Mouse (Mus musculus) liver, embryonic 16.5 days (tissue): ENCODE measurements around the gene Olfr589. TPM values are rescaled to one million over a fixed set of nuclear protein-coding genes. Genes with fewer than 3 reads are reported as not detected.
"Not testable (repeated sequence)": the region's sequence is repeated elsewhere in the genome, so short reads cannot be mapped to it uniquely, and the experiment has no call there.

Experiments
- ATAC-seq: fragments of 200-750 bp; cut with Nextera tagmentation; 2 replicates; pipeline ENCODE4 v1.8.0; 2017; ENCODE audit warnings: low read depth, mild to moderate bottlenecking, moderate number of reproducible peaks, moderate library complexity
- H3K27ac ChIP-seq: fragments of 300-500 bp; sonication (generic); 2 replicates; pipeline ENCODE4 v1.5.1; 2014; ENCODE audit warnings: mild to moderate bottlenecking, low read length
- H3K27me3 ChIP-seq: fragments of 300-500 bp; sonication (generic); 2 replicates; pipeline ENCODE4 v1.6.1; 2014; ENCODE audit warnings: low read depth, low read length, mixed read lengths; ENCODE audit not compliant: control insufficient read depth, insufficient read depth
- H3K36me3 ChIP-seq: fragments of 300-500 bp; sonication (generic); 2 replicates; pipeline ENCODE4 v1.6.1; 2014; ENCODE audit warnings: mild to moderate bottlenecking; ENCODE audit not compliant: control insufficient read depth, insufficient read depth
- H3K4me1 ChIP-seq: fragments of 300-500 bp; sonication (generic); 2 replicates; pipeline ENCODE4 v1.6.1; 2014; ENCODE audit warnings: low read depth, low read length, mixed read lengths; ENCODE audit not compliant: control insufficient read depth
- H3K4me2 ChIP-seq: fragments of 300-500 bp; sonication (generic); 2 replicates; pipeline ENCODE4 v1.6.1; 2014; ENCODE audit warnings: low read depth, low read length, mixed read lengths
- H3K4me3 ChIP-seq: fragments of 300-500 bp; sonication (generic); 2 replicates; pipeline ENCODE4 v1.5.1; 2014; ENCODE audit warnings: low read depth, mild to moderate bottlenecking, low read length
- H3K9ac ChIP-seq: fragments of 300-500 bp; sonication (generic); 2 replicates; pipeline ENCODE4 v1.6.1; 2014; ENCODE audit warnings: low read depth, low read length
- H3K9me3 ChIP-seq: fragments of 300-500 bp; sonication (generic); replicated peaks from 2 replicates; pipeline ENCODE4 v1.6.1; 2016; ENCODE audit warnings: low read length; ENCODE audit not compliant: control insufficient read depth
- WGBS: fragments of 180-500 bp; shearing (Covaris S2); extraction: QIAGEN DNeasy Blood & Tissue Kit; methylation state at CpG from one replicate; pipeline ENCODE4 v1.1.7; 2014; ENCODE audit not compliant: insufficient replicate concordance; 5-methylcytosine and 5-hydroxymethylcytosine counted together
- polyA plus RNA-seq: library from polyadenylated mRNA; unstranded; fragments of >200 nt; fragmentation: Nextera tagmentation; extraction: Ambion mirVana; gene quantifications from 2 replicates; pipeline ENCODE4 v1.2.1, GENCODE M21; 2015

The Olfr589 gene
- not detected in 2 replicates for polyA plus RNA-seq

DNA sequence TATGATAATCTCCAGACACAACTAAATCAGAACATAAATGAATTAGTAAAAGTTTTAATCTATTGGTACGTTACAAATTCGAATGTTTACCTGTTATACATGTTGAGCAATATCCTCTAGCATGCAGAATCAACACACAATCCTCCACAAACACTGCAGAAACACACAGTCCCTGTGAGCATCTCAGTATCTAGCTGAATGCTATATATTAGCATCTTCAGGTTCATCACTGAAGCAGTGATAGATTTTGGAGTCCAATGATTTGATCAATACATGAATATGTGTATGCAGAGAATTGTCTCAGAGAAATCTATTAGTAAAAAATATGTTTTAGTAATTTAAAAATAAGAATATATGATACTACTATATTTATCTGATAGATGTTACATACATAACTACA lies at the start of gene Olfr589:
Olfr589 (minus strand) TSS at position 101 of the 400 bp plus-strand sequence.
- Histone ChIP-seq H3K4me2 (no peak within 1 kb of the TSS), H3K4me3 (no peak within 1 kb of the TSS), H3K36me3 (no peaks in the 10 kb centered on the region), H3K9me3 (no peaks in the 10 kb centered on the region), H3K9ac (no peak within 1 kb of the TSS), H3K27ac (no peak within 1 kb of the TSS), H3K4me1 (no peaks in the 10 kb centered on the region), H3K27me3 (no peaks in the 10 kb centered on the region)
- WGBS, result 33% methylated on average over 2 of the region's 2 CpGs
- no peak for ATAC-seq

DNA sequence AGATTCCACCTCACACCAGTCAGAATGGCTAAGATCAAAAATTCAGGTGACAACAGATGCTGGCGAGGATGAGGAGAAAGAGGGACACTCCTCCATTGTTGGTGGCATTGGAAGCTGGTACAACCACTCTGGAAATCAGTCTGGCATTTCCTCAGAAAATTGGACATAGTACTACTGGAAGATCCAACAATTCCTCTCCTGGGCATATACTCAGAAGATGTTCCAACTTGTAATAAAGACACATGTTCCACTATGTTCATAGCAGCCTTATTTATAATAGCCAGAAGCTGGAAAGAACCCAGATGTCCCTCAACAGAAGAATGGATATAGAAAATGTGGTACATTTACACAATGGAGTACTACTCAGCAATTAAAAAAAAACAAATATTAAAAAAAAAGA lies 28.3 kb upstream of the Olfr589 start, which contains the start of gene Olfr592:
Olfr592 (plus strand) TSS at position 301 of the 400 bp plus-strand sequence.
- H3K4me1 ChIP-seq, H3K9ac ChIP-seq, H3K27ac ChIP-seq, ATAC-seq, H3K4me2 ChIP-seq, H3K9me3 ChIP-seq, H3K27me3 ChIP-seq, H3K36me3 ChIP-seq, H3K4me3 ChIP-seq: not testable (repeated sequence)
- WGBS, result 38% methylated on average over 1 of the region's 1 CpGs

DNA sequence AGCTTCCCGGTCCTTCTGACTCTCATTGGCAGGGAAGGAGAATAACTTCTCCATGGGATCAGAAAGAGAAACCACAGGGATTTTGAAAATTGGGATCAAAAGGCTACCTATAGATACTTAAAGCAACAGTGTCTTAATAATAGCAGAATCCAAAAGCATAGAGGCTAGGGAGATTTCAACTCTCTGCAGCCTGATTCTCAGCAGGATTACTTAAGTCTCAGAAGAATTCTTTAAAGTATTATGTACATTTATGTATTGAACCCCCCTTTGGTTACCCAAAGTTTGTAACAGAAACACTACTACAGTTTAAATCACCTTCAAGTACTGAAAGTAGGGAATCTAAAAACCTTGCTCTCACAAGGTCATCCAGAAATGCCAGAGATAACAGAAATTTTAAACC lies 22.1 kb upstream of the Olfr589 start, which contains the start of gene Olfr591:
Olfr591 (minus strand) TSS at position 101 of the 400 bp plus-strand sequence.
- no peaks in the 10 kb centered on the region for H3K27me3 ChIP-seq
- no peak within 1 kb of the TSS for H3K9ac ChIP-seq
- 30% methylated on average over 1 of the region's 1 CpGs for WGBS
- no peak for ATAC-seq
- H3K4me1 ChIP-seq, result no peaks in the 10 kb centered on the region
- no peak within 1 kb of the TSS for H3K4me3 ChIP-seq
- H3K36me3 ChIP-seq, result no peaks in the 10 kb centered on the region
- no peak within 1 kb of the TSS for H3K4me2 ChIP-seq
- H3K27ac ChIP-seq, result no peak within 1 kb of the TSS
- no peaks in the 10 kb centered on the region for H3K9me3 ChIP-seq

DNA sequence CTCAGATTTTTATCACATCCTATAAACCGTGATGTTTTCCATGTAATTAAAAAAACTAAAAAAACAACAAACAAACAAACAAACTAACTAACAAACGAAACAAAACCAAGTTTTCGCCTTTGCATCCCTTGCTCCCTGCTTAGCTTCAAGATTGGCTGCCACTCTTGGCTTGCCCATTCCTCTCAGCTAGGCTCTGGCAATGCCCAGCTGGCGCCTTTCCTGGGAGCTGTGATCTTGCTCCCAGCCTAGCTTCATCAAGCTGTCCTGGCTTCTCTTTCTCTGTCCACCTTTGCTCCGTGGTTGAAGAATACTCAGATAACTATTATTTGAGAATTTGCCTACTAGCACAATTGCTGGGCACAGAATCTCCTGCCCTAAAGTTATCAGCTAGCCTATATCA lies 13.5 kb upstream of the Olfr589 start:
- ATAC-seq, result no peak
- Histone ChIP-seq H3K27me3 (no peaks in the 10 kb centered on the region), H3K4me2 (no peak overlapping the region), H3K9me3 (no peaks in the 10 kb centered on the region), H3K36me3 (no peaks in the 10 kb centered on the region), H3K4me3 (no peak overlapping the region), H3K9ac (no peak overlapping the region), H3K4me1 (no peaks in the 10 kb centered on the region), H3K27ac (no peak overlapping the region)
- WGBS, result 49% methylated on average over 5 of the region's 5 CpGs

DNA sequence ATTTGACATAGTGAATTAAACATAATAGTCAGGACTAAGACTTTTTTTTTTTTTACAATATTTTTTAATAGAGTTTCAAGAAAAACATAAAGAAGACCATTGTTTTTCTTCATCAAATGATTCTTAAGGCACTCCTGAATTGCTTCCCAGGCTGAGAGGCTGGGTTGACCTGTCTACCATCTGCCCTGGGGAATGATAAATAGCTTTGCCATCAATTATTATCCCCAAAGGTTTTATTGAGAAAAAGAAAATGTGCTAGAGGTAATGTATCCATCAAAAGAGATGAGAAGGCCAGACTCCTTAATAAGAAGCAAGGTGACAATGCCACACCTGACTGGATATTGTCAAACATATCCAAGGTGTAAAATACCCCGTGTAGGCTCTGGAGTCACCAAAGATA lies 15.6 kb downstream of the Olfr589 start, which contains the start of gene Olfr588-ps1:
Olfr588-ps1 (plus strand) TSS at position 301 of the 400 bp plus-strand sequence.
- WGBS, result 40% methylated on average over 1 of the region's 1 CpGs
- Histone ChIP-seq H3K36me3 (no peaks in the 10 kb centered on the region), H3K4me3 (no peak within 1 kb of the TSS), H3K4me2 (no peak within 1 kb of the TSS), H3K9ac (no peak within 1 kb of the TSS), H3K27ac (no peak within 1 kb of the TSS), H3K9me3 (no peaks in the 10 kb centered on the region), H3K27me3 (no peaks in the 10 kb centered on the region), H3K4me1 (no peaks in the 10 kb centered on the region)
- ATAC-seq, result no peak

DNA sequence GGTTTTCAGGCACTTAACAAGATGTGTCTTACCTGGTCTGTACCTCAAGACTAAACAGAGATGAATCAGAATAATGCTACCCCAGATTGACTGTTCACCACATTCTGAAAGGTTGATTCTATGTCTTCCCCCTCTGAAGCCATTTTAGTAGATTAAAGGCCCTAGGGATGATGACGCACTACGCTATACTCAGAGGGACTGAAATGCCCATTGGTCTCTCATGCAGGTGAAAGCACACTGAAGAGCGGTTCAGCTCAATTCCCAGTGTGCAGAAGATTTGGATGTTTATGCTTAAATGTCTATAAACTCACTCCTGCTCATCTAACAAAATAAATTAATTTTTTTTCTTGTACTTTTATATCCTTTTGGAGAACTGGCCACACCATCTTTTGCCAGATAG lies 30.6 kb downstream of the Olfr589 start, which contains the start of gene Olfr586:
Olfr586 (minus strand) TSS at position 101 of the 400 bp plus-strand sequence.
- no peaks in the 10 kb centered on the region for H3K4me1 ChIP-seq
- 59% methylated on average over 3 of the region's 3 CpGs for WGBS
- no peaks in the 10 kb centered on the region for H3K27me3 ChIP-seq
- no peak within 1 kb of the TSS for H3K27ac ChIP-seq
- no peak for ATAC-seq
- no peaks in the 10 kb centered on the region for H3K36me3 ChIP-seq
- no peak within 1 kb of the TSS for H3K4me2 ChIP-seq
- H3K4me3 ChIP-seq, result no peak within 1 kb of the TSS
- H3K9me3 ChIP-seq, result no peaks in the 10 kb centered on the region
- H3K9ac ChIP-seq, result no peak within 1 kb of the TSS

DNA sequence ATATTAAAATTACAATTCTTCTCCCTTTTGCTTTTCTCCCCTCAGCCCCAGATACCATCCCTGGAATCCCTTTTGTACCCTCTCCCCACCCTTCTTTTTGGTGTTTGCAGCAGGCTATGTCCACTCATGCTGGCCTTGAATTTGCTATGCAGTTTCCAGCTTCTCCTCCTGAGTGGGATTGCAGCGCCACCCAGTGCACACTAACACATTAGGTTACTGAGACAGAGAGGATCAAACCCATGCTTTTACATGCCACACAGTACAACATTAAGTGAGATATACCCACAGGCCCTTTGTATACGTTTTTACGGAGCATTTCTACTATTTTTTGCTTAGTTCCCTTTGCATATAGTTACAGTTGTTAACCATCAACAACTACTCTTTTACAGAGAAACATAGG lies 36.8 kb downstream of the Olfr589 start:
- WGBS, result 36% methylated on average over 3 of the region's 3 CpGs
- no peaks in the 10 kb centered on the region for H3K4me1 ChIP-seq
- no peak overlapping the region for H3K4me3 ChIP-seq
- no peak overlapping the region for H3K27ac ChIP-seq
- H3K27me3 ChIP-seq, result no peaks in the 10 kb centered on the region
- H3K9me3 ChIP-seq, result no peaks in the 10 kb centered on the region
- no peak for ATAC-seq
- H3K36me3 ChIP-seq, result no peaks in the 10 kb centered on the region
- H3K4me2 ChIP-seq, result no peak overlapping the region
- no peak overlapping the region for H3K9ac ChIP-seq

Other genes with a start within 250 kb of the Olfr589 start
- not detected in 2 replicates for gene Olfr571, start 238.8 kb downstream of the Olfr589 start, polyA plus RNA-seq
- gene Olfr572, start 231.9 kb downstream of the Olfr589 start, polyA plus RNA-seq, result not detected in 2 replicates
- gene Olfr573-ps1, start 213.8 kb downstream of the Olfr589 start, polyA plus RNA-seq, result not detected in 2 replicates
- not detected in 2 replicates for gene Olfr574, start 207.9 kb downstream of the Olfr589 start, polyA plus RNA-seq
- gene Olfr575, start 197.6 kb downstream of the Olfr589 start, polyA plus RNA-seq, result not detected in 2 replicates
- not detected in 2 replicates for gene Olfr576, start 193.7 kb downstream of the Olfr589 start, polyA plus RNA-seq
- not detected in 2 replicates for gene Olfr577, start 180.4 kb downstream of the Olfr589 start, polyA plus RNA-seq
- gene Olfr578, start 167.0 kb downstream of the Olfr589 start, polyA plus RNA-seq, result not detected in 2 replicates
- not detected in 2 replicates for gene Olfr582, start 118.3 kb downstream of the Olfr589 start, polyA plus RNA-seq
- not detected in 2 replicates for gene Olfr583, start 105.1 kb downstream of the Olfr589 start, polyA plus RNA-seq
- not detected in 2 replicates for gene Olfr584, start 74.5 kb downstream of the Olfr589 start, polyA plus RNA-seq
- gene Olfr585, start 58.6 kb downstream of the Olfr589 start, polyA plus RNA-seq, result not detected in 2 replicates
- not detected in 2 replicates for gene Olfr586, start 30.7 kb downstream of the Olfr589 start, polyA plus RNA-seq
- gene Olfr588-ps1, start 15.5 kb downstream of the Olfr589 start, polyA plus RNA-seq, result not detected in 2 replicates
- gene Olfr591, start 22.0 kb upstream of the Olfr589 start, polyA plus RNA-seq, result not detected in 2 replicates
- gene Olfr592, start 28.4 kb upstream of the Olfr589 start, polyA plus RNA-seq, result not detected in 2 replicates
- gene Olfr593, start 55.5 kb upstream of the Olfr589 start, polyA plus RNA-seq, result not detected in 2 replicates
- gene Olfr594, start 60.6 kb upstream of the Olfr589 start, polyA plus RNA-seq, result not detected in 2 replicates
- gene Usp17ld, start 96.1 kb upstream of the Olfr589 start, polyA plus RNA-seq, result not detected in 2 replicates
- not detected in 2 replicates for gene Olfr596, start 149.3 kb upstream of the Olfr589 start, polyA plus RNA-seq
- gene Olfr597, start 160.0 kb upstream of the Olfr589 start, polyA plus RNA-seq, result not detected in 2 replicates
- gene Olfr598, start 167.2 kb upstream of the Olfr589 start, polyA plus RNA-seq, result not detected in 2 replicates
- gene Olfr599, start 179.6 kb upstream of the Olfr589 start, polyA plus RNA-seq, result not detected in 2 replicates
- gene Olfr600, start 193.3 kb upstream of the Olfr589 start, polyA plus RNA-seq, result not detected in 2 replicates
- gene Olfr601, start 206.3 kb upstream of the Olfr589 start, polyA plus RNA-seq, result not detected in 2 replicates
- not detected in 2 replicates for gene Olfr603, start 229.8 kb upstream of the Olfr589 start, polyA plus RNA-seq